Mouse (Mus musculus): Measurements from ENCODE around the gene Trip12. TPM values are rescaled to one million over a fixed set of nuclear protein-coding genes. Genes with fewer than 3 reads are reported as not detected.
A peak's percentile ranks its signal among the peaks of the same experiment; 100 is the strongest.

The Trip12 gene
- polyA plus RNA-seq, 1 experiment from 2014 or later, result 59.3 TPM

GRCm38 (mm10) chr1:84879571-84880120 lies 39.3 kb upstream of the Trip12 start:
- Histone ChIP-seq H3K27me3 (ENCODE audit: control insufficient read depth, insufficient read depth, low read depth, low read length) (no peaks in the 10 kb centered on the region), H3K4me3 (ENCODE audit: low read length) (no peak overlapping the region), H3K9me3 (ENCODE audit: control insufficient read depth, low read length) (no peaks in the 10 kb centered on the region), H3K9ac (ENCODE audit: low read length) (no peak overlapping the region), H3K4me1 (replicated peaks; ENCODE audit: control insufficient read depth, insufficient read depth, low read length) (no peaks in the 10 kb centered on the region), H3K4me2 (ENCODE audit: low read depth, low read length) (no peak overlapping the region), H3K36me3 (ENCODE audit: control insufficient read depth, insufficient read depth, low read length) (no peaks in the 10 kb centered on the region), H3K27ac (ENCODE audit: low read length) (no peak overlapping the region)
- 87% methylated on average over 8 of the region's 8 CpGs for WGBS
- no peak for ATAC-seq (ENCODE audit: low read depth)

DNA sequence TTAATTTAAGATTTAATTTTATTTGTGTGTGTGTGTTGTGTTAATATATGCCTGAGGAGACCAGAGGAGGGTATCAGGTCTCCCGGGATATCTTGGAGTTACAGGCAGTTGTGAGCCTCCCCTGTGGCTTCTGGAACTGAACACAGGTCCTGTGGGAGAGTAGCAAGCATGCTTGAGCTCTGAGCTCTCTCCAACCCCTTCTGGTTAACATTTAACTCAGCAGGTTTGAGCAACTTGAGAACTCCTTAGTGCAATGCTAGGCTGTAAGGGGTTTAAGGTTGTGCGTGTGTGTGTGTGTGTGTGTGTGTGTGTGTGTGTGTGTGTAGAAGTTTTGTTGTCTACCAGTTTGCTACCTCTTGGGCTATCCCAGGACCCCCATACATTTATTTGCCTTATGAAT lies 37.3 kb upstream of the Trip12 start:
- Histone ChIP-seq H3K4me3 (ENCODE audit: low read length) (no peak overlapping the region), H3K4me1 (replicated peaks; ENCODE audit: control insufficient read depth, insufficient read depth, low read length) (no peaks in the 10 kb centered on the region), H3K9ac (ENCODE audit: low read length) (no peak overlapping the region), H3K4me2 (ENCODE audit: low read depth, low read length) (no peak overlapping the region), H3K9me3 (ENCODE audit: control insufficient read depth, low read length) (no peaks in the 10 kb centered on the region), H3K36me3 (ENCODE audit: control insufficient read depth, insufficient read depth, low read length) (no peaks in the 10 kb centered on the region), H3K27ac (ENCODE audit: low read length) (no peak overlapping the region), H3K27me3 (ENCODE audit: control insufficient read depth, insufficient read depth, low read depth, low read length) (no peaks in the 10 kb centered on the region)
- WGBS, result 59% methylated on average over 2 of the region's 2 CpGs
- no peak for ATAC-seq (ENCODE audit: low read depth)

GRCm38 (mm10) chr1:84872939-84873338 lies 32.6 kb upstream of the Trip12 start:
- no peak overlapping the region for H3K9ac ChIP-seq (ENCODE audit: low read length)
- 64% methylated on average over 4 of the region's 4 CpGs for WGBS

DNA sequence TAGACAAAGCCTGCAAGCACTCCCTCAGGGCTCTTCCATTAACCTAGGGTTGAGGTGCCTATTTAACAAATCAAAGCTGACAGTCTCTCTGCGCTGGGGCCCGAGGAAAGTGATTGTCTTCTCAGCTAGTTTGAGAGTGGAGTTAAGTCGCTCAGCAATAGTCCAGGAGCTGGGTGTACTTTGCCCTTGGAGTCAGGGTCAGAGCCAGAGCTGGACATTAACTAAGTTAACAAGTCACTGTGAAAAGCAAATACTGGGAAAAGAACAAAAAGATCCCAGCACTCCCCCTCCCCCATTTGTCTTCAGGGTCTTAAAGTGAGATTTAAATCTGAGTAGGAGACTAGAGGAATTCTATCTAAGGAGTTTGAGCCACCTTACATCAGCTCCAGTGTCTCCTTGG lies 31.8 kb upstream of the Trip12 start:
- no peak overlapping the region for H3K4me2 ChIP-seq (ENCODE audit: low read depth, low read length)
- 33% methylated on average over 3 of the region's 3 CpGs for WGBS
- H3K27me3 ChIP-seq (ENCODE audit: control insufficient read depth, insufficient read depth, low read depth, low read length), result no peaks in the 10 kb centered on the region
- ATAC-seq (ENCODE audit: low read depth), result no peak
- H3K27ac ChIP-seq (ENCODE audit: low read length), result no peak overlapping the region
- no peaks in the 10 kb centered on the region for H3K9me3 ChIP-seq (ENCODE audit: control insufficient read depth, low read length)
- H3K9ac ChIP-seq (ENCODE audit: low read length), result no peak overlapping the region
- no peaks in the 10 kb centered on the region for H3K36me3 ChIP-seq (ENCODE audit: control insufficient read depth, insufficient read depth, low read length)
- no peak overlapping the region for H3K4me3 ChIP-seq (ENCODE audit: low read length)
- H3K4me1 ChIP-seq (replicated peaks; ENCODE audit: control insufficient read depth, insufficient read depth, low read length), result no peaks in the 10 kb centered on the region

More at GRCm38 (mm10) chr1:84872939-84873338, 32.6 kb upstream of the Trip12 start:
- Histone ChIP-seq H3K27me3 (ENCODE audit: control insufficient read depth, insufficient read depth, low read depth, low read length) (no peaks in the 10 kb centered on the region), H3K4me3 (ENCODE audit: low read length) (no peak overlapping the region), H3K4me2 (ENCODE audit: low read depth, low read length) (no peak overlapping the region), H3K36me3 (ENCODE audit: control insufficient read depth, insufficient read depth, low read length) (no peaks in the 10 kb centered on the region), H3K27ac (ENCODE audit: low read length) (no peak overlapping the region), H3K9me3 (ENCODE audit: control insufficient read depth, low read length) (no peaks in the 10 kb centered on the region), H3K4me1 (replicated peaks; ENCODE audit: control insufficient read depth, insufficient read depth, low read length) (no peaks in the 10 kb centered on the region)
- ATAC-seq (ENCODE audit: low read depth), result no peak

DNA sequence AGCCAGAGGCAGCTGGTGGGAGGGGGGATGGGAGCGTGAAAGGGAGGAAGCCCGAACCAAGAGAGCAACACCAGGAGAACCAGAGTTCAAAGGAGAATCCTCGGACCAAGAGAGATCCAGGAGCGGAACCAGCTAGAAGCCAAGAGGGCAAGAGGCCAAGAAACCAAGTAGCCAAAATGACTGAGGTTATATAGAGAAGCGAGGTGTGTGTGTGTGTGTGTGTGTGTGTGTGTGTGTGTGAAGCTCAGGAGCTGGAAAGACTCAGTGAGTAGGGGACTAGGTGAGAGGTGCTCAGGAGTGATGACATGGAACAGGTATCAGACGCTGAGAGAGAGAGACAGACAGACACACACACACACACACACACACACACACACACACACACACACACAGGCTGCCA lies 30.8 kb upstream of the Trip12 start:
- Histone ChIP-seq H3K27ac (ENCODE audit: low read length) (no peak overlapping the region), H3K36me3 (ENCODE audit: control insufficient read depth, insufficient read depth, low read length) (no peaks in the 10 kb centered on the region), H3K27me3 (ENCODE audit: control insufficient read depth, insufficient read depth, low read depth, low read length) (no peaks in the 10 kb centered on the region), H3K4me3 (ENCODE audit: low read length) (no peak overlapping the region), H3K9ac (ENCODE audit: low read length) (no peak overlapping the region), H3K9me3 (ENCODE audit: control insufficient read depth, low read length) (no peaks in the 10 kb centered on the region), H3K4me1 (replicated peaks; ENCODE audit: control insufficient read depth, insufficient read depth, low read length) (no peaks in the 10 kb centered on the region), H3K4me2 (ENCODE audit: low read depth, low read length) (no peak overlapping the region)
- 57% methylated on average over 6 of the region's 6 CpGs for WGBS
- ATAC-seq (ENCODE audit: low read depth), result no peak

DNA sequence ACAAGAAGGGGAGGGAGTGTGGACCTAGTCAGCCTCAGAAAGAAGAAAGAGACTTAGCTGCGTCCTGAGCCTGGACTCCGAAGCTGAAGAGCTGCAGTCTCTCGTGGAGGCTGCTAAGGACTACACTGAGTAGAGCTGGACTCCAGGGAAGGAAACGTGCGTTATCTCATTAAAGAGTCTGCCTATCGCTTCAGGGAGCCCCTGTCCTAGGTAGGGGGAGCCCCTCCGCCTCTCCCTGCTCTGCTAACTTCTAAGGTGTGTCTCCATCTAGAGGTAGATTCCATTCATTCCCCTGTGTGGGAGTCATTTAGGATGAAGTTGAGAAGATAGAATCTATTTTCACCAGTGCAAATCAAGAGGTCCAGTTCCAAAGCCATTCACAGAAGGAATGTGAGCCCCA lies 29.2 kb upstream of the Trip12 start:
- no peaks in the 10 kb centered on the region for H3K9me3 ChIP-seq (ENCODE audit: control insufficient read depth, low read length)
- no peak overlapping the region for H3K27ac ChIP-seq (ENCODE audit: low read length)
- no peak overlapping the region for H3K4me3 ChIP-seq (ENCODE audit: low read length)
- no peak overlapping the region for H3K9ac ChIP-seq (ENCODE audit: low read length)
- WGBS, result 38% methylated on average over 7 of the region's 7 CpGs
- no peaks in the 10 kb centered on the region for H3K36me3 ChIP-seq (ENCODE audit: control insufficient read depth, insufficient read depth, low read length)
- peak; percentile 45; the same call in 1 of the 2 replicates for ATAC-seq (ENCODE audit: low read depth)
- H3K27me3 ChIP-seq (ENCODE audit: control insufficient read depth, insufficient read depth, low read depth, low read length), result no peaks in the 10 kb centered on the region
- no peaks in the 10 kb centered on the region for H3K4me1 ChIP-seq (replicated peaks; ENCODE audit: control insufficient read depth, insufficient read depth, low read length)
- H3K4me2 ChIP-seq (ENCODE audit: low read depth, low read length), result no peak overlapping the region

- WGBS, result 65% methylated on average over 4 of the region's 4 CpGs
- Histone ChIP-seq H3K9me3 (ENCODE audit: control insufficient read depth, low read length) (no peaks in the 10 kb centered on the region), H3K36me3 (ENCODE audit: control insufficient read depth, insufficient read depth, low read length) (no peaks in the 10 kb centered on the region), H3K9ac (ENCODE audit: low read length) (no peak overlapping the region), H3K4me1 (replicated peaks; ENCODE audit: control insufficient read depth, insufficient read depth, low read length) (no peaks in the 10 kb centered on the region), H3K4me3 (ENCODE audit: low read length) (no peak overlapping the region), H3K27ac (ENCODE audit: low read length) (no peak overlapping the region), H3K27me3 (ENCODE audit: control insufficient read depth, insufficient read depth, low read depth, low read length) (no peaks in the 10 kb centered on the region), H3K4me2 (ENCODE audit: low read depth, low read length) (no peak overlapping the region)
- no peak for ATAC-seq (ENCODE audit: low read depth)
Measured at GRCm38 (mm10) chr1:84868841-84869240, 28.5 kb upstream of the Trip12 start.

- no peak overlapping the region for H3K9ac ChIP-seq (ENCODE audit: low read length)
- no peaks in the 10 kb centered on the region for H3K36me3 ChIP-seq (ENCODE audit: control insufficient read depth, insufficient read depth, low read length)
- H3K4me2 ChIP-seq (ENCODE audit: low read depth, low read length), result no peak overlapping the region
- no peaks in the 10 kb centered on the region for H3K9me3 ChIP-seq (ENCODE audit: control insufficient read depth, low read length)
- H3K27me3 ChIP-seq (ENCODE audit: control insufficient read depth, insufficient read depth, low read depth, low read length), result no peaks in the 10 kb centered on the region
- ATAC-seq (ENCODE audit: low read depth), result no peak
- H3K4me3 ChIP-seq (ENCODE audit: low read length), result no peak overlapping the region
- H3K4me1 ChIP-seq (replicated peaks; ENCODE audit: control insufficient read depth, insufficient read depth, low read length), result no peaks in the 10 kb centered on the region
- no peak overlapping the region for H3K27ac ChIP-seq (ENCODE audit: low read length)
Measured at GRCm38 (mm10) chr1:84868311-84868710, 28.0 kb upstream of the Trip12 start.

DNA sequence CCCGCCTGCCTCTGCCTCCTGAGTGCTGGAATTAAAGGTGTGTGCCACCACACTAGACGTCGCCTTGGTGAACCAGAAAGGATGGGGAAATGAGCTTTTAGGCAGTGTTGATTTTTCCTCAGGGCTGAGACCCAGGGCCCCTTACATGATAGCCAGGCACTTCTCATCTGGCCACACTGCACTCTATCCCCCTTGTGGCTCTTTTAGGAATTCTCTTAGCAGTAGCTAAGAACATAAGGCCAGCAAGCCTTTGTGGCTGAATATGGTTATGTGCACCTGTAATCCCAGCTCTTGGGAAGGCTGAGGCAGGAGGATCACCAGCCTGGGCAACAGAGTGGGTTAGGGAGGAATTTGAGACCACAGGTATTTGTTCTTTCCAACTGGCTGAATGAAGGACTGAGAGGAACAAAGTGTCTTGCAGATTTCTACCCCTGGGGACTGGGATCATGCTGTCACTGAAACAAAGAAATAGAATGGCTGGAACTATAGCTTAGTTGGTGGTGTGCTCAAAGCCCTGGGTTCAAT lies 26.5 kb upstream of the Trip12 start:
- H3K4me2 ChIP-seq (ENCODE audit: low read depth, low read length), result no peak overlapping the region
- H3K4me1 ChIP-seq (replicated peaks; ENCODE audit: control insufficient read depth, insufficient read depth, low read length), result no peaks in the 10 kb centered on the region
- H3K9me3 ChIP-seq (ENCODE audit: control insufficient read depth, low read length), result no peaks in the 10 kb centered on the region
- no peak overlapping the region for H3K9ac ChIP-seq (ENCODE audit: low read length)
- no peaks in the 10 kb centered on the region for H3K36me3 ChIP-seq (ENCODE audit: control insufficient read depth, insufficient read depth, low read length)
- H3K27ac ChIP-seq (ENCODE audit: low read length), result no peak overlapping the region
- no peaks in the 10 kb centered on the region for H3K27me3 ChIP-seq (ENCODE audit: control insufficient read depth, insufficient read depth, low read depth, low read length)
- 97% methylated on average over 3 of the region's 3 CpGs for WGBS
- no peak overlapping the region for H3K4me3 ChIP-seq (ENCODE audit: low read length)
- no peak for ATAC-seq (ENCODE audit: low read depth)

- no peaks in the 10 kb centered on the region for H3K9me3 ChIP-seq (ENCODE audit: control insufficient read depth, low read length)
- H3K4me2 ChIP-seq (ENCODE audit: low read depth, low read length), result no peak overlapping the region
- no peak overlapping the region for H3K27ac ChIP-seq (ENCODE audit: low read length)
- no peaks in the 10 kb centered on the region for H3K27me3 ChIP-seq (ENCODE audit: control insufficient read depth, insufficient read depth, low read depth, low read length)
- H3K4me3 ChIP-seq (ENCODE audit: low read length), result no peak overlapping the region
- no peak for ATAC-seq (ENCODE audit: low read depth)
- WGBS, result 85% methylated on average over 6 of the region's 6 CpGs
- H3K36me3 ChIP-seq (ENCODE audit: control insufficient read depth, insufficient read depth, low read length), result no peaks in the 10 kb centered on the region
- H3K9ac ChIP-seq (ENCODE audit: low read length), result no peak overlapping the region
- no peaks in the 10 kb centered on the region for H3K4me1 ChIP-seq (replicated peaks; ENCODE audit: control insufficient read depth, insufficient read depth, low read length)
Measured at GRCm38 (mm10) chr1:84866231-84866630, 25.9 kb upstream of the Trip12 start.

All from lung, embryonic 16.5 days (tissue).